Mouse (Mus musculus): Measurements from ENCODE around the gene Lamtor5.
"Not testable (repeated sequence)": the region's sequence is repeated elsewhere in the genome, so short reads cannot be mapped to it uniquely, and the experiment has no call there.

DNA sequence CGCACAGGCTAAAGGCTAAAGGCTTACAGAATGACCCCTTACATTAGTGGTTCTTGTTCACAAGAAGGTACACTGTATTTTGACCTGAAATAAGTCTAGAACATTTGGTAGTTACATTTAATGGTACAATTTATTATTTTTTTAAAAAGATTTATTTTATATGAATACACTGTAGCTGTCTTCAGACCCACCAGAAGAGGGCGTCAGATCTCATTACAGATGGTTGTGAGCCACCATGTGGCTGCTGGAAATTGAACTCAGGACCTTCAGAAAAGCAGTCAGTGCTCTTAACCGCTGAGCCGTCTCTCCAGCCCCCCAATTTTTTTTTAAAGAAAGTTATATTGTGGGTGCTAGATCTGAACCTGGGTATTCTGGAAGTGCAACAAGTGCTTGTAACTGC lies 18.3 kb downstream of the Lamtor5 start:
- not testable (repeated sequence) for TF ChIP-seq CTCF, EP300 (IDR thresholded peaks at IDR 0.05; ENCODE audit: low read depth)
